ENCODE assay signal across 8 mouse cellular contexts in the genomic region with DNA sequence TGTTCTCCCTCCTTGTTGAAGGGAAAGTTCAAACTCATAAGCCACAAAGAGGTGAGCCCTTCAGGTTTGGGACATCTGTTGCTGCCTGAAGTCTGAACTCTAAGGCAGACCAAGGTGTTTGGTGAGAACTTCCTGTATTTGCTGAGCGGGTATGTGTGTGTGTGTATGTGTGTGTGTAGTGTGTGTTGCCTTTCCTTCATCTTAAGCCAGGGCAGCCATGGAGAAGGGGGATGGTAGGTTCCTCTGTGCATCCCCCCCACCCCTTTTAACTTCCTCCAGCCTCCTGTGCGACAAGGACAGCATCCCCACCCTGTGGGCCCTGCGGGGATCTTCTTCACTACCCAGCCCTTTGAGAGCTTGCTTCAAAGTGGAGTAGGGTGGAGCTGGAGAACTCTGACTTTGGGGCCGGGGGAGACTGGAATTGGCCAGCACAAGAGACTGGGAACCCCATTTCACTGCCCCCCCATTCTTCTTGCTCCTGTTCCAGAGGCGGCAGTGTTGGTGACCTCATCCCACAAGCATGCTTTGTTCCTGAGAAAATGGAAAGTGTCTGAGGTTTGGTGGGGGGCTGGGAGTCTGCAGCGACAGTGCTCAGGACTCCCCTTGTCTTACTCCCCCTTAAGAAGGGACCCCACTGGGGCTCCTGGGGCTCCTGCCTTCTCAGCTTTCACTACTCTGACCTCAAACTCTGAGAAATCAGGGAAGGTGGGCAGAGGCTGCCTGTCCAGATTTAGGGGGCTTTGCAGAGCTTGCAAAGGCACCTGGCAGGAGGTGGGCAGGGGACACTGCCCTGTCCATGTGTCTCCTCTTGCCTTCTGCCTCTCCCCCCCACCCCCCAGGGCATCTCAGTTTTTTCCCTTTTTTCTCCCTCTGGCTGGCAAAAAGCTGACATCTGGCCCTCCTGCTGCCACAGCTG. TPM values are rescaled to one million over a fixed set of nuclear protein-coding genes. Genes with fewer than 3 reads are reported as not detected.
DNase-seq lines count a peak whose midpoint lies in the region; ATAC-seq lines count a peak whose summit lies in the region.

No protein-coding gene starts in this region.

- peak; percentile 48 for DNase-seq in neural tube, embryonic 11.5 days (ENCODE audit: low spot score)
- DNase-seq in neural tube, embryonic 10.5 days (ENCODE audit: extremely low spot score, low spot score) = no peak
- DNase-seq in embryo, embryonic 11 days = peak; percentile 59
- no peak for DNase-seq in hindbrain, embryonic 14.5 days (ENCODE audit: low spot score)
- peak; percentile 93 for DNase-seq in midbrain, embryonic 11.5 days (ENCODE audit: low spot score, missing footprints)
- DNase-seq in cerebellum, adult 11 months = no peak
- DNase-seq in layer of hippocampus, adult 11-12 months (ENCODE audit: low spot score) = no peak
- DNase-seq in c-Kit-positive CD71-positive TER-119-positive erythroid progenitor cells, embryonic 14.5 days (ENCODE audit: low spot score) = no peak

- peaks cover 7% of the 10 kb centered on the region; the same call in 1 of the 2 replicates for H3K27me3 ChIP-seq in neural tube, embryonic 11.5 days (ENCODE audit: control insufficient read depth, insufficient read depth, low read length)
- H3K27me3 ChIP-seq in hindbrain, embryonic 14.5 days (ENCODE audit: control insufficient read depth, insufficient read depth, low read length) = peaks cover 28% of the 10 kb centered on the region
- no peaks in the 10 kb centered on the region; the same call in none of the 2 replicates for H3K27me3 ChIP-seq in midbrain, embryonic 11.5 days (ENCODE audit: control insufficient read depth, insufficient read depth, low read length)

- peak overlapping the region; percentile 76 for H3K27ac ChIP-seq in neural tube, embryonic 11.5 days (ENCODE audit: low read depth, low read length)
- H3K27ac ChIP-seq in hindbrain, embryonic 14.5 days = peak overlapping the region; percentile 52
- peak overlapping the region; percentile 65 for H3K27ac ChIP-seq in midbrain, embryonic 11.5 days (ENCODE audit: low read depth, low read length)

- H3K36me3 ChIP-seq in neural tube, embryonic 11.5 days (ENCODE audit: control insufficient read depth, insufficient read depth, low read length) = no peaks in the 10 kb centered on the region
- no peaks in the 10 kb centered on the region for H3K36me3 ChIP-seq in hindbrain, embryonic 14.5 days (replicated peaks; ENCODE audit: control insufficient read depth, insufficient read depth)
- H3K36me3 ChIP-seq in midbrain, embryonic 11.5 days (ENCODE audit: control insufficient read depth, insufficient read depth, low read length) = no peaks in the 10 kb centered on the region

- H3K4me1 ChIP-seq in neural tube, embryonic 11.5 days (ENCODE audit: control insufficient read depth, insufficient read depth, low read length) = peaks cover 21% of the 10 kb centered on the region
- peaks cover 19% of the 10 kb centered on the region for H3K4me1 ChIP-seq in hindbrain, embryonic 14.5 days (replicated peaks; ENCODE audit: control insufficient read depth, insufficient read depth, low read length)
- H3K4me1 ChIP-seq in midbrain, embryonic 11.5 days (ENCODE audit: control insufficient read depth, insufficient read depth, low read length) = peaks cover 53% of the 10 kb centered on the region

- ATAC-seq in neural tube, embryonic 11.5 days (ENCODE audit: insufficient read depth, low FRiP score, low TSS enrichment) = no peak
- no peak for ATAC-seq in hindbrain, embryonic 14.5 days (ENCODE audit: low FRiP score)
- no peak for ATAC-seq in midbrain, embryonic 11.5 days (ENCODE audit: low FRiP score)

- WGBS in neural tube, embryonic 11.5 days = 9% methylated on average over 6 of the region's 6 CpGs
- WGBS in hindbrain, embryonic 14.5 days = 8% methylated on average over 6 of the region's 6 CpGs
- 10% methylated on average over 6 of the region's 6 CpGs for WGBS in midbrain, embryonic 11.5 days

- peak overlapping the region; percentile 32; the same call in 1 of the 2 replicates for H3K9ac ChIP-seq in neural tube, embryonic 11.5 days (ENCODE audit: low read length)
- H3K9ac ChIP-seq in hindbrain, embryonic 14.5 days = 0 out of 2 replicates have a peak overlapping the region, but pooled peaks have one; percentile 10
- peak overlapping the region; percentile 42 for H3K9ac ChIP-seq in midbrain, embryonic 11.5 days (ENCODE audit: low read length)

- H3K9me3 ChIP-seq in neural tube, embryonic 11.5 days (ENCODE audit: control insufficient read depth, low read length) = no peaks in the 10 kb centered on the region
- H3K9me3 ChIP-seq in hindbrain, embryonic 14.5 days (ENCODE audit: control insufficient read depth, low read length) = no peaks in the 10 kb centered on the region
- H3K9me3 ChIP-seq in midbrain, embryonic 11.5 days (ENCODE audit: control insufficient read depth, low read length) = no peaks in the 10 kb centered on the region

- peak overlapping the region; percentile 27 for H3K4me2 ChIP-seq in neural tube, embryonic 11.5 days (ENCODE audit: low read depth)
- peak overlapping the region; percentile 6; the same call in 1 of the 2 replicates for H3K4me2 ChIP-seq in hindbrain, embryonic 14.5 days (replicated peaks)
- peak overlapping the region; percentile 29 for H3K4me2 ChIP-seq in midbrain, embryonic 11.5 days

- no peak overlapping the region for H3K4me3 ChIP-seq in neural tube, embryonic 11.5 days (ENCODE audit: low read depth, low read length)
- H3K4me3 ChIP-seq in hindbrain, embryonic 14.5 days (replicated peaks; ENCODE audit: low read length) = no peak overlapping the region
- H3K4me3 ChIP-seq in midbrain, embryonic 11.5 days (ENCODE audit: low read depth, low read length) = no peak overlapping the region

RNA-seq across cellular contexts. Expression of a gene that starts 3.6 kb away (rescaled TPM):
- 6.2 and 6.5 TPM in 2 replicates for polyA plus RNA-seq in neural tube, embryonic 11.5 days (2014; fragmentation: Nextera tagmentation; extraction: Ambion mirVana)
- 1.8 and 2.2 TPM in 2 replicates for polyA plus RNA-seq in hindbrain, embryonic 14.5 days (2014; fragmentation: Nextera tagmentation; extraction: Ambion mirVana)
- 3.9 and 4.5 TPM in 2 replicates for polyA plus RNA-seq in midbrain, embryonic 11.5 days (2014; fragmentation: Nextera tagmentation; extraction: Ambion mirVana)

RNA-seq across cellular contexts. Expression of a gene that starts 10.4 kb away (rescaled TPM):
- polyA plus RNA-seq in neural tube, embryonic 11.5 days (2014; fragmentation: Nextera tagmentation; extraction: Ambion mirVana) = 196 TPM in 2 replicates
- polyA plus RNA-seq in hindbrain, embryonic 14.5 days (2014; fragmentation: Nextera tagmentation; extraction: Ambion mirVana) = 88.9 and 89.3 TPM in 2 replicates
- polyA plus RNA-seq in midbrain, embryonic 11.5 days (2014; fragmentation: Nextera tagmentation; extraction: Ambion mirVana) = 221 and 236 TPM in 2 replicates

RNA-seq across cellular contexts. Expression of a gene that starts 10.7 kb away (rescaled TPM):
- 54.0 and 56.7 TPM in 2 replicates for polyA plus RNA-seq in neural tube, embryonic 11.5 days (2014; fragmentation: Nextera tagmentation; extraction: Ambion mirVana)
- polyA plus RNA-seq in hindbrain, embryonic 14.5 days (2014; fragmentation: Nextera tagmentation; extraction: Ambion mirVana) = 33.5 and 33.6 TPM in 2 replicates
- polyA plus RNA-seq in midbrain, embryonic 11.5 days (2014; fragmentation: Nextera tagmentation; extraction: Ambion mirVana) = 66.2 and 75.4 TPM in 2 replicates

RNA-seq across cellular contexts. Expression of a gene that starts 37.5 kb away (rescaled TPM):
- 24.9 and 25.5 TPM in 2 replicates for polyA plus RNA-seq in neural tube, embryonic 11.5 days (2014; fragmentation: Nextera tagmentation; extraction: Ambion mirVana)
- polyA plus RNA-seq in hindbrain, embryonic 14.5 days (2014; fragmentation: Nextera tagmentation; extraction: Ambion mirVana) = 21.0 and 21.1 TPM in 2 replicates
- 24.6 and 28.2 TPM in 2 replicates for polyA plus RNA-seq in midbrain, embryonic 11.5 days (2014; fragmentation: Nextera tagmentation; extraction: Ambion mirVana)

RNA-seq across cellular contexts. Expression of a gene that starts 47.5 kb away (rescaled TPM):
- polyA plus RNA-seq in neural tube, embryonic 11.5 days (2014; fragmentation: Nextera tagmentation; extraction: Ambion mirVana) = 17.0 and 17.1 TPM in 2 replicates
- 9.6 and 11.2 TPM in 2 replicates for polyA plus RNA-seq in hindbrain, embryonic 14.5 days (2014; fragmentation: Nextera tagmentation; extraction: Ambion mirVana)
- polyA plus RNA-seq in midbrain, embryonic 11.5 days (2014; fragmentation: Nextera tagmentation; extraction: Ambion mirVana) = 19.2 and 20.5 TPM in 2 replicates

Comparison
In these comparisons a context has a peak if more than half of its experiments do, and no peak if none do; other contexts are left out.
1. DNase-seq: peak in neural tube, embryonic 11.5 days (single experiment), embryo, embryonic 11 days (single experiment) and midbrain, embryonic 11.5 days (single experiment); none in neural tube, embryonic 10.5 days (single experiment), hindbrain, embryonic 14.5 days (single experiment), cerebellum, adult 11 months (single experiment), layer of hippocampus, adult 11-12 months (single experiment) and c-Kit-positive CD71-positive TER-119-positive erythroid progenitor cells, embryonic 14.5 days (single experiment).
2. Peak in every context shown above with its lines, with median percentiles within 50 percentile points of each other: H3K27ac ChIP-seq, H3K4me2 ChIP-seq and H3K9ac ChIP-seq.